8 mouse cellular contexts compared by ENCODE assay signal in the genomic region with DNA sequence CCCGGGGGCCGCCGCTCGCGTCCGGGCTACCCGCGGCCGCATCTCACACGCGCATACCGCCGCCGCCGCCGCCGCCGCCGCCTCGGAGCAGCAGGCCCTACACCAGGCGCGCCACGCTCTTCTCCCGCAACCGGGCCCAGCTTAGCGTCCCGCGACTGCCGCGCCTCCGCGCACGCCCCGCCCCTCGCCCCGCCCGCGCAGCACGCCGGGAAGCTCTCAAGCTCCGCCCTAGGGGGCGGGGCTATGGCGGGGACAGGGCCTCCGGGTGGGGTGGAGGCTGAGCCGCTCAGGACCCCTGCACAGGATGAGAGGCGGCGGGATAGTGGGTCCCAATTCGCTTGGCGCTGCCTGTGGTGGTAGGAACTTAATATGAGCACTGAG. TPM values are rescaled to one million over a fixed set of nuclear protein-coding genes. Genes with fewer than 3 reads are reported as not detected.
DNase-seq lines count a peak whose midpoint lies in the region; ATAC-seq and TF ChIP-seq lines count a peak whose summit lies in the region.

No protein-coding gene starts in this region.

- peaks cover 24% of the 10 kb centered on the region for H3K79me2 ChIP-seq in C2C12 (ENCODE audit: control insufficient read depth, insufficient read depth)

- peaks cover 15% of the 10 kb centered on the region for H3K79me3 ChIP-seq in C2C12 (ENCODE audit: low read depth)

- peak overlapping the region; percentile 41 for H3K4me3 ChIP-seq in C2C12 (ENCODE audit: insufficient read depth, poor library complexity, severe bottlenecking)
- H3K4me3 ChIP-seq in bone marrow macrophage, adult 2 months (ENCODE audit: insufficient read depth, low read length) = peak overlapping the region; percentile 92
- peak overlapping the region; percentile 77 for H3K4me3 ChIP-seq in embryonic facial prominence, embryonic 15.5 days (replicated peaks)
- H3K4me3 ChIP-seq in limb, embryonic 14.5 days (replicated peaks; ENCODE audit: low read length) = peak overlapping the region; percentile 92
- peak overlapping the region; percentile 86 for H3K4me3 ChIP-seq in midbrain, embryonic 16.5 days (ENCODE audit: low read depth, low read length)

- H3K36me3 ChIP-seq in C2C12 (ENCODE audit: control insufficient read depth, insufficient read depth) = no peaks in the 10 kb centered on the region
- H3K36me3 ChIP-seq in embryonic facial prominence, embryonic 15.5 days = no peaks in the 10 kb centered on the region
- H3K36me3 ChIP-seq in limb, embryonic 14.5 days (ENCODE audit: control insufficient read depth, insufficient read depth, low read length) = no peaks in the 10 kb centered on the region
- no peaks in the 10 kb centered on the region for H3K36me3 ChIP-seq in midbrain, embryonic 16.5 days (ENCODE audit: control insufficient read depth, insufficient read depth, low read length)

- peak overlapping the region; percentile 58 for H3K4me2 ChIP-seq in embryonic facial prominence, embryonic 15.5 days (replicated peaks)
- H3K4me2 ChIP-seq in limb, embryonic 14.5 days (replicated peaks; ENCODE audit: low read depth, low read length, severe bottlenecking) = peak overlapping the region; percentile 72
- H3K4me2 ChIP-seq in midbrain, embryonic 16.5 days (ENCODE audit: low read length) = peak overlapping the region; percentile 53

- no peak for TF ChIP-seq CTCF in C2C12 (IDR thresholded peaks at IDR 0.05; ENCODE audit: control insufficient read depth, insufficient read depth, insufficient read length)
- TF ChIP-seq CTCF in bone marrow macrophage, adult 2 months (IDR thresholded peaks at IDR 0.05; ENCODE audit: low read depth, low read length) = no peak

- under 1% methylated on average over 49 of the region's 49 CpGs for WGBS in embryonic facial prominence, embryonic 15.5 days
- 1% methylated on average over 32 of the region's 49 CpGs for WGBS in limb, embryonic 14.5 days
- WGBS in midbrain, embryonic 16.5 days = 1% methylated on average over 34 of the region's 49 CpGs

- peaks cover 2% of the 10 kb centered on the region for H3K4me1 ChIP-seq in bone marrow macrophage, adult 2 months (ENCODE audit: control insufficient read depth, insufficient read depth, low read length)
- H3K4me1 ChIP-seq in embryonic facial prominence, embryonic 15.5 days = peaks cover 7% of the 10 kb centered on the region
- H3K4me1 ChIP-seq in limb, embryonic 14.5 days (ENCODE audit: control insufficient read depth, insufficient read depth, low read length) = no peaks in the 10 kb centered on the region
- H3K4me1 ChIP-seq in midbrain, embryonic 16.5 days (ENCODE audit: control insufficient read depth, insufficient read depth, low read length) = peaks cover 3% of the 10 kb centered on the region; the same call in 1 of the 2 replicates

- H3K27ac ChIP-seq in bone marrow macrophage, adult 2 months (ENCODE audit: insufficient read depth, low read depth, low read length) = peak overlapping the region; percentile 50; the same call in 1 of the 2 replicates
- peak overlapping the region; percentile 90 for H3K27ac ChIP-seq in embryonic facial prominence, embryonic 15.5 days (replicated peaks)
- peak overlapping the region; percentile 89 for H3K27ac ChIP-seq in limb, embryonic 14.5 days (replicated peaks; ENCODE audit: low read depth, low read length)
- peak overlapping the region; percentile 72 for H3K27ac ChIP-seq in midbrain, embryonic 16.5 days (ENCODE audit: low read length)

- H3K27me3 ChIP-seq in C2C12 (ENCODE audit: control insufficient read depth, insufficient read depth, insufficient read length) = peaks cover 11% of the 10 kb centered on the region
- H3K27me3 ChIP-seq in embryonic facial prominence, embryonic 15.5 days = no peaks in the 10 kb centered on the region
- H3K27me3 ChIP-seq in limb, embryonic 14.5 days (ENCODE audit: control insufficient read depth, insufficient read depth, low read length) = no peaks in the 10 kb centered on the region
- H3K27me3 ChIP-seq in midbrain, embryonic 16.5 days (ENCODE audit: control insufficient read depth, insufficient read depth, low read depth, low read length) = no peaks in the 10 kb centered on the region

- peak overlapping the region; percentile 66 for H3ac ChIP-seq in C2C12 (ENCODE audit: control insufficient read depth, insufficient read length, low read depth)

- peak overlapping the region; percentile 63 for H3K9ac ChIP-seq in embryonic facial prominence, embryonic 15.5 days
- peak overlapping the region; percentile 93 for H3K9ac ChIP-seq in limb, embryonic 14.5 days (ENCODE audit: low read depth, low read length, severe bottlenecking)
- H3K9ac ChIP-seq in midbrain, embryonic 16.5 days (ENCODE audit: low read depth, low read length) = peak overlapping the region; percentile 82

- no peaks in the 10 kb centered on the region for H3K9me3 ChIP-seq in embryonic facial prominence, embryonic 15.5 days (replicated peaks)
- H3K9me3 ChIP-seq in limb, embryonic 14.5 days (ENCODE audit: control insufficient read depth, low read length) = no peaks in the 10 kb centered on the region
- H3K9me3 ChIP-seq in midbrain, embryonic 16.5 days (replicated peaks; ENCODE audit: control insufficient read depth, low read length, poor library complexity, severe bottlenecking) = no peaks in the 10 kb centered on the region

- 0 out of 2 replicates have a peak, but pooled peaks have one; percentile 29 for TF ChIP-seq POLR2A in bone marrow macrophage, adult 2 months (IDR thresholded peaks at IDR 0.05; ENCODE audit: borderline replicate concordance, low read depth, low read length)
- TF ChIP-seq POLR2A in limb, embryonic 14.5 days (IDR thresholded peaks at IDR 0.05; ENCODE audit: borderline replicate concordance, extremely low read depth, insufficient read depth, insufficient read length) = peak; percentile 70; the same call in 1 of the 2 replicates

- DNase-seq in heart, adult 9 months (ENCODE audit: low spot score in 2 of 2) = peak; percentile 88
- DNase-seq in kidney, adult 9 months = peak; percentile 85
- DNase-seq in limb, embryonic 14.5 days (ENCODE audit: low spot score) = peak; percentile 89
- DNase-seq in spleen, postnatal 14 days (ENCODE audit: low spot score in 2 of 2) = peak; percentile 78 to 86

- ATAC-seq in embryonic facial prominence, embryonic 15.5 days (ENCODE audit: insufficient number of reproducible peaks, low FRiP score, low TSS enrichment, low read depth) = peak; percentile 94
- peak; percentile 95 for ATAC-seq in limb, embryonic 14.5 days (ENCODE audit: low FRiP score, low read depth)
- peak; percentile 93 for ATAC-seq in midbrain, embryonic 16.5 days

TF ChIP-seq in C2C12, 6 proteins besides CTCF, POLR2A, EP300 and RAD21:
- TF ChIP-seq CEBPB (IDR thresholded peaks at IDR 0.05; ENCODE audit: low read depth) (no peak), USF1 (IDR thresholded peaks at IDR 0.05; ENCODE audit: low read depth) (no peak), FOSL1 (IDR thresholded peaks at IDR 0.05; ENCODE audit: insufficient read depth, low read length, poor library complexity, severe bottlenecking) (no peak), MYOG (IDR thresholded peaks at IDR 0.05; ENCODE audit: control insufficient read depth, extremely low read depth, insufficient read length) (no peak), MAX (IDR thresholded peaks at IDR 0.05) (no peak), MYOD1 (IDR thresholded peaks at IDR 0.05; ENCODE audit: control insufficient read depth, insufficient read length, low read depth) (no peak)

RNA-seq across cellular contexts. Expression of gene Uri1, which starts 4.0 kb away (rescaled TPM):
- 12.6 TPM for polyA plus RNA-seq in C2C12 (2012; fragmentation: generic; extraction: Trizol)
- polyA plus RNA-seq in bone marrow macrophage, adult 2 months (2012; ENCODE audit: insufficient read depth, insufficient read length, missing spikeins) = 21.0 and 21.1 TPM in 2 replicates
- 40.2 and 40.8 TPM in 2 replicates for polyA plus RNA-seq in embryonic facial prominence, embryonic 15.5 days (2015; fragmentation: Nextera tagmentation; extraction: Ambion mirVana)
- polyA plus RNA-seq in limb, embryonic 14.5 days (2012; rRNA removed) = 22.7 and 29.0 TPM in 2 replicates
- polyA plus RNA-seq in limb, embryonic 14.5 days (2014; fragmentation: Nextera tagmentation; extraction: Ambion mirVana) = 42.6 and 43.4 TPM in 2 replicates
- 33.3 TPM in 2 replicates for polyA plus RNA-seq in midbrain, embryonic 16.5 days (2015; fragmentation: Nextera tagmentation; extraction: Ambion mirVana)

Comparison
In these comparisons a context has a peak if more than half of its experiments do, and no peak if none do; other contexts are left out.
1. Peak in every context shown above with its lines: DNase-seq, ATAC-seq, H3K4me3 ChIP-seq and H3K27ac ChIP-seq.
2. H3K4me3 ChIP-seq: peak in every context shown above with its lines; median percentile 92 in bone marrow macrophage, adult 2 months; 92 in limb, embryonic 14.5 days; 86 in midbrain, embryonic 16.5 days; 77 in embryonic facial prominence, embryonic 15.5 days; 41 in C2C12.